Mouse (Mus musculus): ENCODE results near the gene Efs.
"Not testable (repeated sequence)": the region's sequence is repeated elsewhere in the genome, so short reads cannot be mapped to it uniquely, and the experiment has no call there.

The Efs gene

DNA sequence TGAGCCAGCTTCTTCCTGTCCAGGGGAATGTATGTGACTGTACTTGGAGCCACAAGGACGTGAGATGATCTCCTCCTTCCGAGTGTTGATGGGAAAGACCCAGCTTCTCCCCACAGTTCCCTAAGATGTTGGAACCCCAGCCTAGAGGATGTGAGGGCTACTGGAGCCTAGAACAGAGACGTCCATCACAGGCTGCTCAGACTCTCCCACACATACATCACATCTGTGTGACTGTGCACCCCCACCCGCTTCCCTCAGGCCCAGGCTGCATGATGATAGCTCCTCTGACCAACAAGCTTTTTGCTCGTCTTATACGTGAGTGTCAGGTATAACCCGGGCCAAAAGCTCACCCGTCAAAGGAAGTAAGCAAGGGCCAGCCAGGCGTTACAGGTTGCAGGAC is 22.9 kb upstream of the Efs start:
- no peak for DNase-seq (ENCODE audit: low read depth, low spot score)

DNA sequence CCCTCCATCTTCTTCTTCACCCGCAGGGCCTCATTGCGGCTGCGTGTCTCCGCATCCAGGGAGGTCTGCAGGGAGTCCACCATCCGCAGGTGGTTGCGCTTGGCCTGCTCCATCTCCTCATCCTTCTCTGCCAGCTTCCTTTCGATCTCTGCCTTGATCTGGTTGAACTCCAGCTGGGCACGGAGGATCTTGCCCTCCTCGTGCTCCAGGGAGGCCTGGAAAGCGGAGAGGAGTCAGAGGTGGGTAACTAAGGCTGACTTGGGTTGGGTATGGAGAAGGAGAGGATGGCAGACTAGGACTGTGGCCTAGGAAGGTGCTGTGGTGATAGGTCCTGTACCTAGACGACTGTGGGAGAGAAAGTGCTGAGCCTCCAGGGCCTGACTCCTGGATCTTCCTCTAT is 21.1 kb upstream of the Efs start:
- not testable (repeated sequence) for DNase-seq (ENCODE audit: low read depth, low spot score)

DNA sequence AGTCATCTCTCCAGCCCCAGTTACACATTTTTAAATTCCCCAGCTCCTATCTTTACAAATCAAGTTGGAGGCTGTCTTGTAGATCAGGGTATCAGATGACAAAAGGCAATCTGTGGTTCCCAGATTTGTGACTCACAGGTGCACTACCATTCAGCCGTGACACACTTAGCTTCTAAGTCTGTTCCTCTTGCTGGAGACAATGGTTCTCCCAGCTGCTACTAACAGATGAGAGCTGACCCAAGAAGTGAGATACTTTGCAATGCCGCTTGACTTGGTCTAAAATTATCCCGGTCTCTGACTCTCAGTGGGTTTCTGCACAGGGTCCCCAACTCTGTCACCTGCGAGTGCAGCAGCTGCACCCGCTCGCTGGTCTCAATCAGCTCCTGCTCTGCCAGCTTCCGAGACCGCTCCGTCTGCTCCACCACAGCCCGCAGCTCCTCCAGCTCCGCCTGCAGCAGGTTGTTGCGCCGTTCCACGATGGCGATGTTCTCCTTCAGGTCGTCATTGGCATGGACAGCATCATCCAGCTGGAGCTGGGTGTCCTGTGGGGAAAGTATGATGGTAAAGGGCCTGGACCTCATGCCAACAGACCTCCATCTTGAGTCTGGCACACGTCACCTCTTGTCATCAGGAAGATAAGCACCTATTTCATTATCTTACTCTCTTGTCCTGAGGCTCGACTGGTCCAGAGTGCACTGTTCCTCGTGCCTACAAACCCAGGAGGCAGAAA is 20.2 kb upstream of the Efs start:
- peak; percentile 88 for DNase-seq (ENCODE audit: low read depth, low spot score)

DNA sequence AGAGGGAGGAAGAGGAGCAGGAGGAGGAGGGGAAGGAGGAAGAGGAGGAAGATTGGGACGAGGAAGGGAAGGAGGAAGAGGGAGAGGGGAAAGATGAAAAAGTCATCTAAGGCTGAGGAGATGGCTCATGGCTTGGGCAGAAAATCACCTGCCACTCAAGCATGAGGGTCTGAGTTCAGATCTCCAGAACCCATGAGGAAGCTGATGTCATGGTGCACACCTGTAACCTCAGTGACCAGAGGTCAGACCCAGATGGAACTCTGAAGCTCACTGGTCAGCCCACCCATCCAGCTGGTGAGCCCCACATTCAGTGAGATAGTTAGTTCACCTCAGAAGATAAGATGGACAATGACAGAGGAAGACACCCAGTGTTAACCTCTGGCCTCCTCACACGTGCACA is 19.0 kb upstream of the Efs start:
- DNase-seq (ENCODE audit: low read depth, low spot score) = peak; percentile 9

DNA sequence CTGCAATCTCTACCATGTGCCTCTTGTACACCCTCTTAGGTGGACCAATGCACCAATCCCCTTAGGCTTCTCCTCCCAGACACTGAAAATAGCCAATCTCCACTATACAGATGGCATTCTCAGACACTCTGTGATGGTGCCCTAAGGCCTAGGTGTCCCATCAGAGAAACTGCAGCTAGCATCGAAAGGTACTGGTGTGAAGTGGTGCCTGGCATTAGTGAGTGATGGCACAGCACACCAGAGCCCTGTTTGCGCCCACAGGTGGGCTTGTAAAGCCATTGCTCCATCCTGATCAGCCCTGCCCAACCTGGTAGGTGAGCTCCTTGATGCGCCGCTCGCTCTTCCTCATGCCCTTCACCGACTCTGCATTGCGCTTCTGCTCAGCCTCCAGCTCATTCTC is 18.0 kb upstream of the Efs start:
- DNase-seq (ENCODE audit: low read depth, low spot score) = no peak

DNA sequence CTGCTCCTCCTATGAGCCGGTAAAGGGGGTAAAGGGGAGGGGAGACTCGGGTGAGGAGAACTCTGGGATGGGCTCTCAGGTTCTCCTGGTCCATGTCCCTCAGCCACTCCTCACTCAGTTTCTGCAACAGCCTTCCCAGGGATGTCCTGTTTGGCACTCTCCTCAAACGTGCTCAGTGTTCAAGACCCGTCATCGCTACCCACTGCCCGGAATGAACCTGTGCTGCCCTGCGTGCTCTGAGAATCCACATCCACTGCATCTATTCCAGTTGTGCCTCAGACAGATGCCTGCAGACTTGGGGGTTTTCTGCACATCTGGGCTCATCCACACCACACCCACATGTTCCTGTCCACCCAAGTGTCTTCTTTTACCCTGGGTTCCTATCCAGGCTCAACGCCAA is 16.6 kb upstream of the Efs start:
- no peak for DNase-seq (ENCODE audit: low read depth, low spot score)

DNA sequence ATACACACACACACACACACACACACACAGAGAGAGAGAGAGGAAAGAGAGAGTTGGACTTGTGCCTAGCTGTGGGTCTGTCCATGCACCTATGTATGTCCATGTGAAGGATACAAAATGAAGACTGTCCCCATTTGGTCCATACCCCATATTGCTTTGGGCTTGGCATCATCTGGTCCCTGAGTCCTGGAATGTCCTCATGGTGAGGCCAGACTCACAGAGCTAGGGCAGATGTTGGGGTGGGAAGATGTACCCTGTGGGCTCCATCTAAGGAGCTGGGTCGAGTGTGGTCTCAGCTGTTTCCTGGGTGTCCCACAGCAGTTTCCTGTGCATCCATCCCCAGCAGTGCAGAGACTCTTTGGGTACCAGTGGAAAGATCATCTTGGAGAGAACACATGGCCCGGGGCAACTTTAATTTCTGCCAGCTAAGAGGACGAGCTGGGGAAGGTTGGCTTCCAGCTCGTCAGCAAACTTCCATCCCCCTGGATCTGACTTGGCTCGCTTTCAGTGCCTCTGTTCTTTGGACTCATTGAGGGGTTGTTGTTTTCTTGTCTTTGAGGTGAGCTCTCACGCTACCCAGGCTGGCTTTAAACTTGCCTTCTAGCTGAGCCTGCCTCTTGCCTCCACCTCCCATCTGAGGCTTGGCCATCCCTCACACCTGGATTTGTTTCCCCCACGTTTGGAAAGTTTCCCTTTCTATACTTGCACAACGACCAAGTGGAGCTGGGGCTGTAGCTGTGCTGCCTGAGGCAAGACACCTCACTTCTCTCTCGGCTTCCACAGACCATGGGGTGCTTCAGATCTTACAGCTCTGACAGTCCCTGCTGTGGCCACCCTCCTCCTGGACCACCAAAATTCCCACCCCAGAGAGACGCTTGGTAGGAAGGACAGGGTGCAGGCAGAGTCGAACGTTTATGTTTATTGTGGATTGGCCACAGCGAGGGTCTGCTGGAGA is 15.4 kb upstream of the Efs start:
- DNase-seq (ENCODE audit: low read depth, low spot score) = no peak

DNA sequence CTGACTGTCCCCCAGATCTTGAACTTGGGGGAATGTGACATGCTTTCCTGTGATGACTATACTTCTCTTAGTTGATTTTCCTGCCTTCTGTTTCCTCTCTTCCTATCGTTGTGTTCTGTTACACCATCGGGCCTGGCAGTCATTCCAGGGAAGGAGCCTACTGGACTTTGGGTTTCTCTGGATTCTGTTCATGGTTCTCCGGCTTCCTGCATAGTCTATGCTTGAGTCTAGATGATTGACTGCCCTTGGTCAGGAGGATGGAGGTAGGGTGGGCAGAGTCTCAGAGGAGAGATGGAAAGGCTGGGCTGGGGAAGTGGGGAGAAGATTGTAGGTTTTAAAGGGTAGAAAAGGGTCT is 14.2 kb upstream of the Efs start:
- no peak for DNase-seq (ENCODE audit: low read depth, low spot score)

DNA sequence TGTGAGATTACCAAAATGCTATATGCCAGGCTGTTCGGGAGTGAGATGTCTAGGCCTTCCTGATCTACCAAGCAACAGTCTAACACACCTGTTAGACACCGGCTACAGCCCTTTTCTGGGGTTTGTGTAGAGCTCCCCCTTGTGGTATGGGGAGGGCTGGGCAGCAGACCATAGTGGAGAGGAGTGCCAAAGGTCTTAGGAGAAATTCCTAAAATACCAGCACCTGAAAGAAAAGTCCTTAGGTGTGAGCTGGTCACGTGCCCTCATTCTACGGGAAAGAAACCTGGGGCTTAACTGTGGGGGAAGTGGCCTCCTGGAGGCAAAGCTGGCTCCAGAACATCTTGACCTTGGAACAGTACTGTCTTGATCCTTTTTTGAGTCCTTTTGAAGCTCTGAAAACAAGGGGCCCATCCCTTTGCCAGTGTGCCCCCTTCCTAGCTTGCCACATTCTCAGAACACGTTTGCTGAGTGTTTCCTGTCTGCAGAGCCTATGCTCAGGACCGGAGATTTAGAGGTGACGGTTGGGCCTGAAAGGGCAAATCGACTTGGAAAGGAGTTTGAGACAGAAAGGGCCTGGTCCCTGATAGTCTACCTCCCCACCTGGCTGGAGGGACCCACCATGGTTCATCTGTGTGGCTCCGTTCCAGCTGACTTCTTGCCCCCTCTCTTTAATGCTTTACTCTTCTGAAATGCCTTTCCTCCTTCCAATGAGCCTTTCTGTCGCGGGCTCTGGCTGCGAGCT is 13.7 kb upstream of the Efs start:
- DNase-seq (ENCODE audit: low read depth, low spot score) = peak; percentile 78

DNA sequence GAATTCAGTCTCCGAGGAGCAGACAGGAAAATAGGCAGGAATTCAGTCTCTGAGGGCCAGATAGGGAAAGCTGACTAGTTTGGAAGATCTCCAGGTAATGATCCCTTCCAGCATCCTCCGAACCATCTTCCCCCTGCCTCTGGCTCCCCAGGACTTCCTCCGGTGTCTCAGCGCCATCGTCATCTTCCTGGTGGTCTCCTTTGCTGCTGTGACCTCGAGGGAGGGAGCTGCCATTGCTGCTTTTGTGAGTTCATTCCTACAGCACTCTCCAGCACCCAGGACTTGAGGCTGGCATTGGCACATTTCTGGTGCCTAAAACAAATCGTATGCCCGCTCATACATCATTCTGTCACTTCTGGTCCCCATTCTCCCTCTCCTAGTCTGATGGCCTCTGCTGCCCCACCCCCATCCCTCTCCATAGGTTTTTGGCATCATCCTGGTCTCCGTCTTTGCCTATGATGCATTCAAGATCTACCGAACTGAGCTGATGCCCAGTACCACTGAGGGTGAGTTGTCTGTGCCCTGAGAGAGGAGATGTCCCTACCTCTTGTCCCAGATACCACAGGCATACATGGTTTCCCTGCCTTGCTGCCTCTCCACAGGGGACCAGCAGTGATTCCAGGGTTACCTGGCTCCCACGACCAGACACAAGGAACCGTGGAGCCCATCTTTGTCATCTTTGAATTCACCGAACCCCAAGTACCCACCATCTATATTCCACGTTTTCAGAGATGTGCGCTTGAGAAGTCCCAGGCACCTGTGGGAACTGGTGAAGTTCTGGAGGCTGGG is 12.7 kb upstream of the Efs start:
- no peak for DNase-seq (ENCODE audit: low read depth, low spot score)

DNA sequence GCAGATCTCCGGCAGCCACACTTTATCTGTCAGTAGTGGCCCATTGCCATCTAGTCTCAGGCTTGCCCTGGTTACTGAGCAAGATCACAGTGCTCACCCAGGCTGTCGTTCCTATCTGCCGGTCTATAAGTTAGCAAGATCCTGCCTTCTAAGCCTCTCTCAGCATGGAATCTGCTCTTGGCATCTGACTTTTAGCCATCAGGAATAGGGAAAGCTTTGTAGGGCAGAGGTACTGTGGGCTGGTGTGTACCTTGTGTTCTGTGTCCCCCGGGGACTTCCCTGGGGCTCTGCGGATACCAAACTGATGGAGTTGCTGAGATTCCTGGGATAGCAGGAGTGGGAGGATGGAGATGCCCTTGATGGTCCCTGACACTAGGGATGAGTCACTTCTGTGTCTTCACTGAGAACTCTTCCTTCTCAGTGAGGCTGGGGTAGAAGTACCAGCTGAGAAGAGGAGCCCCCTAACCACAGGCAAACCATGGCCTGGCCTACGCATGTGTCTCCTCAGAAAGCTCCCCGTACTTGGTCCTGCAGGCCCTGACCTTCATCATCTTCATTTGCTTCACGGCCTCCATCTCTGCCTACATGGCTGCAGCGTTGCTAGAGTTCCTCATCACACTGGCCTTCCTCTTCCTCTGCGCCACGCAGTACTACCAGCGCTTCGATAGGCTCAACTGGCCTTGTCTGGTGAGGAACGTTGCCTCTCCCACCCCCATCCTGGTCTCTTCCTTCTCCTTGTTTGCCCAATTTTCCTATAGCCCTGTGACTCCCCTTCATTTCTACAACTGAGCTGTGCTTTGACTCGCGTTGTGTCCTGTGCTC is 11.6 kb upstream of the Efs start:
- DNase-seq (ENCODE audit: low read depth, low spot score) = no peak

DNA sequence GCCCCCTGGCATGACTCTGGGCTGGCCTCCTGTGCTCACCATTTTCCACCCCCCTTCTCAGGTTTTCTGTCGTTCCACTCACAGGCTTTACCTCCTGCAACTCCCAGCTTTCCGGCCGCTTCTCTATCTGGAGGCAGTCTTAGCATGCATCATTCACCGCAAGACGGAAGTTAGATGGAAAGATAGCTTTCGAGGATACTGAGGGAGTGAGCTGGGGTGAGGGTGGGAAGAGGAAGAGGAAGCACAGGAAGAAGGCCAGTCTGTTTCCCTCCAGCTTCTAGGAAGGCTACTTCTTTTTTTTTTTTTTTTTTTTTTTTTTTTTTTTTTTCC is 10.9 kb upstream of the Efs start:
- no peak for DNase-seq (ENCODE audit: low read depth, low spot score)

DNA sequence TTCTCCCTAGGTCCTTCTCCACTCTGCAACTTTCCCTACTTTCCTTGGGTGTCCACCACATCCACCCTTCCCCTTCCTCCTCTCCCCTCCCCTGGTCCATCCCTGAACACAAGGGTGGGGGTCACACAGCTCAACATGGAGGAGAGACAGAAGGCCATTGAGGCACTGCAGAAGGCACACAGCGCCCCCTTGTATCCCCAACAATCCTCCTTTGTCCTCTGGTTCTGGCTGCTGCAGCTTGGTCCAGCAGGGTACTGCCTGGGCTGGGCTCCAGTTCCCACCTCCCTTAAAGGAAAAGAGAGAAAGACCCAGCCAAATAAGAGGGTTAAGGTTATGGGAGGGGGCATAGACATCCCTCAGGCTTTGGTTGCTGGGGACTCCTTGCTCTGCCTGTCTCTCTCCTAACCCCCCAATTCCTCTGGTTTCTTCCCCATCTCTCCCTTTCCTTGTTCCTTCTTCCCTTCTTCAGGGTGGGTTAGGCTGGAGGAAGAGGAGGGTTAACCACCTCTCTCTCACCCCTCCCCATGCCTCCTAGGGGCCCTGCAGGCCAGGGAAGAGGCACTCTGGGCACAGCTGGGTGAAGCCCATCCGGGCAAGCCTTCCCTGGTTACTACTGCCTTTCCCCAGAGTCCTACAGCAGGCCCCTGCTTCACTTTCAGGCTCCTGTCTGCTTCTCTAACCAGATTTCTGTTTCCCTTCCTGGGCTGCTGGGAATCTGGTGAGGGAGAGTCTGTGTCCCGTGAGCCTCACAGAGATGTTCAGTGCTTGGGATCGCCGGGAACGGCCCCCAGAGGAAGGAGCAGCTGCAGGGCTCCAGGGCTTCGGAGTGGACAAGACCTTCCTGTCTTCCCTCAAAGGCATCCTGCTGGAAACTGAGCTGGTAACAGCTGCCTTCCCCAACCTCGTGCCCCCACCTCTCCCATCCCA is 10.2 kb upstream of the Efs start, which contains the start of gene Cmtm5:
Gene Cmtm5 (plus strand): TSS at position 358 of the 927 bp plus-strand sequence.
- no peak for DNase-seq (ENCODE audit: low read depth, low spot score)

DNA sequence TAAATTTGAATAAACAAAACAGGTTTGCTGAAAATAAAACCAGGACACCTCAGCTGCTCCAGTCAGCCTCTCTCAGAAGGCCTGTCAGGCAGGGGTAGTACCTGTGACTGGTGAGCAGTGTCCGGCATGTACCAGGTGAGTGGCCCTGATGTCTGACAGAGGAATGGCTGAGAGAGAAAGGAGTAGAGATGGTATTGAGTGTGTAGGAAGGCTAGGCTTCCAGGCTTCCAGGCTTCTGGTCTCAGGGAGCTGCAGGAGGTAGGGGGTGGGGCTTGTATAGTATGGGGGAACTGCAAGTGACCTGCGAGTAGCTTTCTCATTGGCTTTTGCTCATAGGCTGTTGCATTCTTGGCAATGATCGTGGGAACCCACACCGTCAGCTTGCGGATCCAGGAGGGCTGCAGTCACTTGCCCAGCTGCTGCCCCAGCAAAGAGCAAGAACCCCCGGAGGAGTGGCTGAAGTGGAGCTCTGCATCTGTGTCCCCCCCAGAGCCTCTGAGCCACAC is 6.8 kb upstream of the Efs start, which contains the start of gene Il25:
Gene Il25 (plus strand): TSS at position 51 of the 506 bp plus-strand sequence.
- DNase-seq (ENCODE audit: low read depth, low spot score) = no peak

DNA sequence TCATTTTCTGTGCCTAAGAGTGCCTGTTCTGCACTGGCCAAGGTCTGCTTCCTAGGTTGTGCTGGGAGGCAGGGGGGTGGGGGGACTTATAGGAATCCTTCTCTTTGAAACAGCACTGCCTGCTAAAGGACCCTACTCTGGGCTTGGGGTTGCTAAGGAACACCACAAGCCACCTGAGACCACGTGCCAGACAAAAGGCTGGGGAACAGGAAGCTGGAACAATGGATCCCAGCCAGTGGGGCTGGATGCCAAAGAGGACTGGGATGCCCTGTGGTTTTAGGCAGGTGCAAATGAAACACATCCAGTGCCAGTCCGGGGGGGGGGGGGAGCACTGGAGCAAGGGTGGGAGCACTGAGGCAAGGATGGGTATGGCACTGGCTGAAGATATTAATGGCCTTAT is 4.5 kb upstream of the Efs start:
- DNase-seq (ENCODE audit: low read depth, low spot score) = no peak

DNA sequence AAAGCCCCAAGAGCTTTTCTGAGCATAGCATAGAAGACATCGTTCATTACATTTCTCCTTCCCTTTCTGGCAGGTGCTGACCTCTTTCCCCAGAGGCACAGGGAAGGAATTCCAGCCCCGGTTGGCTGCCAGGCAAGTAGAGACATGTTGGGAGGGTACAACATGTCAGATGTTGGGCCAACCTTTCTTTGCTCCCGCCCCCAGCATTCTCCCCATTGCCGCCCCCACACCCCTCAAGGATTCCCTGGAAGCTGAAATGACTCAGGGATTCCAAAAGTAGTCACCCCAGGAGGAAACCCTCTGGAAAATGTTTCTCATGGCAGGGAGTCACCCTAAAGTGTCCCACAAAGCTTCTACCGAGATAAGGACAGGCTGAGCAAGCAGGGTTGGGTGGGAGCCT is 3.9 kb upstream of the Efs start:
- DNase-seq (ENCODE audit: low read depth, low spot score) = no peak

DNA sequence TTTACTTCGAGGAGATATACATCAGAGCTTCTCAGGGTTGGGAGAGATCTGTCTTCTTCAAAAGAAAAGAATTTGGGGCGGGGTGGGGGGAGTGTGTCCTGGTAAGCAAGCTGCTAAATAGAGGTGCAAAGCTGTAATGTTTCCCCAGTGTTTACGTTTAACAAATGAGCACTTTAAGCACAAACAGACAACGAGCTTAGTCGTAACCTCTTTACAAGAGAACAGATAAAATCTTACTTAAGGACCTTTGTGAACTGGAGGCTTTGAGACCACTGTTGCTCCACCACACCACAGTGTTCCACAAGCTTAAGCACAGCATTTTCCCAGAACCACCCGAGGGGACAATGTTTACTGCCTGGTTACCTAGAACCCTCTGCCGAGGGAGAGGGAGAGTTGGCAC is 1.4 kb upstream of the Efs start:
- DNase-seq (ENCODE audit: low read depth, low spot score) = no peak

DNA sequence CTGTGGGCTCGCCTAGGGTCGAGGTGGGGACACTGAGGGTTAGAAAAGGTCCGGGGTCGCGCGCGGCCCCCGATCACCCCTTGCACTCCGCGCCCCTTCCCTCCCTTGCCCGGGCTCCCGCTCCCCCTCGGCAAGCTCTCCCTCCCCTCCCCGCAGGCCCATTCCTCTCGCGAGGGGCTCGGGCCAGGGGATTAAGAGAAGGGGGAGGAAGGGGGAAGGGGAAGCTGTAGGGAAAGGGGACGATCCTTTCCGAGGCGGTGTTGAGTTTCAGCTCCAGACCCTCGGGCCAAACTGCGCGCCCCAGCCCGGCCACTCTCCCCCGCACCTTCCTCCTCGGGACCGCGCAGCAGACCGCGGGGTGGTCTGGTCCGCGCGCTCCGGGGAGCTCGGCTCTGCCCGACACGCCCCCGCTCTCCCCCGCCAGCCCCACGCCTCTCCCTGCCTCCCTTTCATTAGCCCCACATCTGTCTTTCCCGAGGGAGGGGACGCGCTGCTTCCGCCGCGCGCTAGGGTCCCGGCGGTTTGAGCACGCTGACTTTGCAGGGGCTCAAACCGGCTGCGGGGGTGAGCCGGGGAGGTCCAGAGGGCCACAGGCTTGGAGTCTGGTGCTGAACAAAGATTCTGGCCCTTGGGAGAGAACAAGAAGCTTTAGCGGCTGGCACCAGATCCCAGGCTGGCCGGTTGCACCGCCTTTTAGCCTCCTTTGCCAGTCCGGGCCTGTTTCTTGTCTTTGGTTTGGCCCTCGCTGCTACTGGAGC is 654 bp upstream of the Efs start:
- DNase-seq (ENCODE audit: low read depth, low spot score) = no peak

Measured in A20 (cell line).